Mouse (Mus musculus) cortical plate, adult 2 months (tissue): ENCODE measurements around the gene Cyb561d1.

Experiments
- CTCF ChIP-seq: fragments of 200-500 bp; IDR thresholded peaks from 2 replicates; pipeline ENCODE4 v1.5.1; 2011; ENCODE audit warnings: mild to moderate bottlenecking, control low read depth, low read length; ENCODE audit not compliant: insufficient read depth; ENCODE audit errors: extremely low read depth
- POLR2A ChIP-seq: fragments of 200-500 bp; IDR thresholded peaks from 2 replicates; pipeline ENCODE4 v1.6.1; 2011; ENCODE audit warnings: mild to moderate bottlenecking, low read length, control low read depth; ENCODE audit not compliant: insufficient read depth; ENCODE audit errors: extremely low read depth

GRCm38 (mm10) chr3:108195941-108196590 is 4.9 kb downstream of the Cyb561d1 start:
- TF ChIP-seq CTCF = no peak
- peak; percentile 17; the same call in 1 of the 2 replicates for TF ChIP-seq POLR2A
